Comparison of ENCODE assay signal across 11 mouse cellular contexts in the genomic region with DNA sequence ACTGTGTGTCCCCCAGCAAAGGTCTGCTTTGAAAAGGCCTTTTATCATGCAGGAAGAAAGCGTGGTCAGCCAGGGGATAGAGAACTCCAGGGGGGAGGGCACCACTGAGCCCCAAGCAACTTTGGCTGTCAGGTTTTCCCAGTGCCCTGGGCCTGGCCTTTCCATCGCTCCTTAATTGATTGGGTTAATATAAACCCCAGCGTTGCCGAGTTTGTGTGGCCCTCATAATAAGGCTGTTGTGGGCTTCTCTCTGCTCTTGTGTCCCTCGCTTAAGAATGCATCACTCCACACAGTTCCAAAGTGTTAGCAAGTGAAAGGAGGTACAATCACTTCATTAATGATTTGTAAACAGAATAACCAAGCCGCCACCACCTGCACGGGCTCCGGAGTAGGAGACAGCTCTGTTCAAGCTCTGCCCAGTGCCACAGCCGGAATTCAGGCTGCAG.
DNase-seq lines count a peak whose midpoint lies in the region; ATAC-seq lines count a peak whose summit lies in the region.
"Had no signal": no experiment of that assay in that cellular context is flagged by ENCODE, and none has a peak within 500 bp of the region (broad histone marks: within the 10 kb centered on the region; RNA-seq: fewer than 3 reads in every experiment).

No protein-coding gene starts in this region.

- no peaks in the 10 kb centered on the region for H3K36me3 ChIP-seq in forebrain, embryonic 10.5 days (replicated peaks)
- no peaks in the 10 kb centered on the region for H3K36me3 ChIP-seq in midbrain, embryonic 14.5 days (ENCODE audit: control insufficient read depth, insufficient read depth, low read length)
- H3K36me3 ChIP-seq: embryonic facial prominence, embryonic 12.5 days; limb, embryonic 12.5 days had no signal

- no peaks in the 10 kb centered on the region for H3K9me3 ChIP-seq in forebrain, embryonic 10.5 days
- H3K9me3 ChIP-seq in midbrain, embryonic 14.5 days (ENCODE audit: control insufficient read depth, low read length), result no peaks in the 10 kb centered on the region
- H3K9me3 ChIP-seq: embryonic facial prominence, embryonic 12.5 days; limb, embryonic 12.5 days had no signal

- peak overlapping the region; percentile 47 for H3K4me2 ChIP-seq in midbrain, embryonic 14.5 days (ENCODE audit: low read length)

- DNase-seq in layer of hippocampus, adult 11-12 months (ENCODE audit: low spot score), result peak; percentile 4
- no peak for DNase-seq in layer of hippocampus, adult 9-10 months (ENCODE audit: low spot score)
- DNase-seq in forebrain, embryonic 10.5 days (ENCODE audit: extremely low spot score, low spot score), result peak; percentile 16
- peak; percentile 84 for DNase-seq in kidney, adult 9 months
- no peak for DNase-seq in midbrain, embryonic 14.5 days
- DNase-seq in adrenal gland, adult 18-20 months (ENCODE audit: low spot score in 2 of 2), result no peak
- DNase-seq in heart, adult 18-20 months, result no peak
- no peak for DNase-seq in urinary bladder, postnatal 25 days (ENCODE audit: low spot score)
- DNase-seq: thymus, postnatal 14 days had no signal

- H3K4me3 ChIP-seq in forebrain, embryonic 10.5 days, result peak overlapping the region; percentile 40; the same call in 1 of the 2 replicates
- H3K4me3 ChIP-seq in midbrain, embryonic 14.5 days (replicated peaks; ENCODE audit: low read depth, low read length), result no peak overlapping the region
- H3K4me3 ChIP-seq: embryonic facial prominence, embryonic 12.5 days; limb, embryonic 12.5 days had no signal

- H3K27ac ChIP-seq in forebrain, embryonic 10.5 days, result peak overlapping the region; percentile 75
- H3K27ac ChIP-seq in midbrain, embryonic 14.5 days (replicated peaks; ENCODE audit: low read depth, low read length), result no peak overlapping the region; the same call in none of the 2 replicates
- H3K27ac ChIP-seq: embryonic facial prominence, embryonic 12.5 days; limb, embryonic 12.5 days had no signal

- peak; percentile 64 for ATAC-seq in midbrain, embryonic 14.5 days (ENCODE audit: low FRiP score, low TSS enrichment)

- H3K27me3 ChIP-seq in forebrain, embryonic 10.5 days (ENCODE audit: poor library complexity, severe bottlenecking), result peaks cover 73% of the 10 kb centered on the region
- H3K27me3 ChIP-seq in midbrain, embryonic 14.5 days (ENCODE audit: control insufficient read depth, insufficient read depth, low read length), result no peaks in the 10 kb centered on the region

- 7% methylated on average over 9 of the region's 9 CpGs for WGBS in forebrain, embryonic 10.5 days
- WGBS in midbrain, embryonic 14.5 days, result 6% methylated on average over 9 of the region's 9 CpGs

- H3K4me1 ChIP-seq in forebrain, embryonic 10.5 days, result peaks cover 20% of the 10 kb centered on the region
- peaks cover 10% of the 10 kb centered on the region for H3K4me1 ChIP-seq in midbrain, embryonic 14.5 days (ENCODE audit: control insufficient read depth, insufficient read depth, low read length)

- H3K9ac ChIP-seq in midbrain, embryonic 14.5 days (replicated peaks; ENCODE audit: low read length), result no peak overlapping the region; the same call in 1 of the 2 replicates
- H3K9ac ChIP-seq: embryonic facial prominence, embryonic 12.5 days; limb, embryonic 12.5 days had no signal

Comparison
In these comparisons a context has a peak if more than half of its experiments do, and no peak if none do; other contexts are left out.
1. DNase-seq: peak in layer of hippocampus, adult 11-12 months (single experiment), forebrain, embryonic 10.5 days (single experiment) and kidney, adult 9 months (single experiment); none in layer of hippocampus, adult 9-10 months (single experiment), midbrain, embryonic 14.5 days (single experiment), adrenal gland, adult 18-20 months (0 of 2), heart, adult 18-20 months (0 of 2) and urinary bladder, postnatal 25 days (single experiment).